Mouse (Mus musculus) myocyte (in vitro differentiated cells): ENCODE data around the gene Il10. TPM values are rescaled to one million over a fixed set of nuclear protein-coding genes. Genes with fewer than 3 reads are reported as not detected.

ENCODE experiments used
- H3K27me3 ChIP-seq: one replicate; pipeline ENCODE4 v1.6.1; 2011; ENCODE audit not compliant: control insufficient read depth, insufficient read depth, insufficient read length
- H3K36me3 ChIP-seq: one replicate; pipeline ENCODE4 v1.6.1; 2011; ENCODE audit not compliant: control insufficient read depth, insufficient read depth
- H3K4me2 ChIP-seq: one replicate; pipeline ENCODE4 v1.6.1; 2011; ENCODE audit warnings: low read depth, control low read depth
- H3K4me3 ChIP-seq: one replicate; pipeline ENCODE4 v1.5.1; 2011; ENCODE audit warnings: mild to moderate bottlenecking, control low read depth, moderate library complexity
- H3K79me2 ChIP-seq: one replicate; pipeline ENCODE4 v1.6.1; 2011; ENCODE audit not compliant: control insufficient read depth, insufficient read depth
- H3ac ChIP-seq: one replicate; pipeline ENCODE4 v1.6.1; 2011; ENCODE audit not compliant: control insufficient read depth, insufficient read length
- CEBPB ChIP-seq: IDR thresholded peaks from 2 replicates; pipeline ENCODE4 v1.6.1; 2011; ENCODE audit warnings: mild to moderate bottlenecking, moderate library complexity; ENCODE audit not compliant: poor library complexity, insufficient read depth, severe bottlenecking
- E2F4 ChIP-seq: IDR thresholded peaks from one replicate; pipeline ENCODE4 v1.6.1; 2011; ENCODE audit warnings: mild to moderate bottlenecking, control low read depth, moderate library complexity; ENCODE audit not compliant: insufficient read depth
- MAX ChIP-seq: IDR thresholded peaks from one replicate; pipeline ENCODE4 v1.6.1; 2011; ENCODE audit warnings: low read depth, mild to moderate bottlenecking, control low read depth
- MYOD1 ChIP-seq, 3 experiments: IDR thresholded peaks; one replicate each; pipeline ENCODE4 v1.6.1; 2011; ENCODE audit warnings: control low read depth in 2 of 3, low read depth in 2 of 3, mild to moderate bottlenecking in 2 of 3, moderate library complexity in 1 of 3; ENCODE audit not compliant: insufficient read length in 2 of 3, control insufficient read depth in 1 of 3
- MYOG ChIP-seq, 3 experiments: IDR thresholded peaks; one replicate each; pipeline ENCODE4 v1.6.1; 2011; ENCODE audit warnings: control low read depth in 2 of 3, low read depth in 2 of 3, mild to moderate bottlenecking in 2 of 3; ENCODE audit not compliant: insufficient read length in 2 of 3, control insufficient read depth in 1 of 3, insufficient read depth in 1 of 3
- POLR2A ChIP-seq: IDR thresholded peaks from one replicate; pipeline ENCODE4 v1.6.1; 2011; ENCODE audit warnings: low read depth, mild to moderate bottlenecking, control low read depth, moderate library complexity; ENCODE audit not compliant: insufficient read length
- POLR2AphosphoS2 ChIP-seq: IDR thresholded peaks from one replicate; pipeline ENCODE4 v1.6.1; 2011; ENCODE audit warnings: low read depth, control low read depth; ENCODE audit not compliant: insufficient read length
- REST ChIP-seq: IDR thresholded peaks from one replicate; pipeline ENCODE4 v1.6.1; 2011; ENCODE audit warnings: mild to moderate bottlenecking, control low read depth, moderate library complexity; ENCODE audit not compliant: insufficient read depth, insufficient read length
- SRF ChIP-seq: IDR thresholded peaks from one replicate; pipeline ENCODE4 v1.6.1; 2011; ENCODE audit warnings: low read depth; ENCODE audit not compliant: control insufficient read depth, insufficient read length
- TCF12 ChIP-seq: IDR thresholded peaks from one replicate; pipeline ENCODE4 v1.6.1; 2011; ENCODE audit warnings: mild to moderate bottlenecking, control low read depth; ENCODE audit not compliant: poor library complexity, insufficient read depth, severe bottlenecking
- TCF3 ChIP-seq: IDR thresholded peaks from one replicate; pipeline ENCODE4 v1.6.1; 2011; ENCODE audit warnings: low read depth, control low read depth; ENCODE audit not compliant: insufficient read length
- USF1 ChIP-seq: IDR thresholded peaks from one replicate; pipeline ENCODE4 v1.6.1; 2011; ENCODE audit warnings: low read depth, mild to moderate bottlenecking, control low read depth, moderate library complexity
- polyA plus RNA-seq: library from polyadenylated mRNA; unstranded; fragments of >200 nt; fragmentation: generic; extraction: Trizol; gene quantifications from one replicate; pipeline ENCODE4 v1.2.1, GENCODE M21; 2012; ENCODE audit warnings: missing spikeins

Il10 gene
- polyA plus RNA-seq, 1 experiment: not detected

DNA sequence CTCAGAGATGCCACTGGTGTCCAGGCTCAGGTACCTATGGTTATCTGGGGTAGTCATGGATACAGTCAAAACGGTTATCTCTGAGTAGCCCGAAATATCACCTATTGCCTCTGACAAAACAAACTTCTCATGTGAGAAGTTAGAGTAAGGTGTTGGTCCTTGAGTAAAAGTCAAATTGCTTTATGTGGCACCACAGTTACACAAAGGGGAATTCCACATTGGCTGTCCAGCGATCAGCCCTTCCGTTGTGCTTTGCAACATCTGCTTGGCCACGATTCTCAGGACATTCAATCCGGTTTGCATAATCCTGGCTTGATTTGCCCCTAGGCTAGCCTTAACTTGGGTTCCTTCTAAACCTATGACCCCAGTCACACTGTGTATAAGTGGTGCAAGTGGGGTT lies 4.4 kb upstream of the Il10 start:
- H3K36me3 ChIP-seq: no peaks in the 10 kb centered on the region
- H3K27me3 ChIP-seq: no peaks in the 10 kb centered on the region
- H3K4me3 ChIP-seq: no peak overlapping the region
- H3K79me2 ChIP-seq: no peaks in the 10 kb centered on the region
- H3K4me2 ChIP-seq: no peak overlapping the region
- TF ChIP-seq USF1 (no peak), MYOG (IDR thresholded peaks at IDR 0.05; ENCODE audit: control insufficient read depth in 1 of 3, insufficient read depth in 1 of 3, insufficient read length in 2 of 3, low read depth in 2 of 3) (no peak), SRF (no peak), REST (no peak), TCF3 (no peak), E2F4 (no peak)
- no peak overlapping the region for H3ac ChIP-seq

- Histone ChIP-seq H3K27me3 (no peaks in the 10 kb centered on the region), H3K36me3 (no peaks in the 10 kb centered on the region), H3K4me3 (no peak overlapping the region), H3K79me2 (no peaks in the 10 kb centered on the region), H3ac (no peak overlapping the region), H3K4me2 (no peak overlapping the region)
- no peak for TF ChIP-seq CEBPB
- no peak for TF ChIP-seq E2F4
- TF ChIP-seq MAX: no peak
- no peak for TF ChIP-seq POLR2AphosphoS2
- no peak for TF ChIP-seq POLR2A
- TF ChIP-seq TCF12: no peak
- no peak for TF ChIP-seq MYOG (IDR thresholded peaks at IDR 0.05; ENCODE audit: control insufficient read depth in 1 of 3, insufficient read depth in 1 of 3, insufficient read length in 2 of 3, low read depth in 2 of 3)
- no peak for TF ChIP-seq REST
- no peak for TF ChIP-seq USF1
- no peak for TF ChIP-seq TCF3
- TF ChIP-seq SRF: no peak
- TF ChIP-seq MYOD1 (IDR thresholded peaks at IDR 0.05; ENCODE audit: control insufficient read depth in 1 of 3, insufficient read length in 2 of 3, low read depth in 2 of 3): no peak
Observed at GRCm38 (mm10) chr1:131015879-131016278, 3.8 kb upstream of the Il10 start.

DNA sequence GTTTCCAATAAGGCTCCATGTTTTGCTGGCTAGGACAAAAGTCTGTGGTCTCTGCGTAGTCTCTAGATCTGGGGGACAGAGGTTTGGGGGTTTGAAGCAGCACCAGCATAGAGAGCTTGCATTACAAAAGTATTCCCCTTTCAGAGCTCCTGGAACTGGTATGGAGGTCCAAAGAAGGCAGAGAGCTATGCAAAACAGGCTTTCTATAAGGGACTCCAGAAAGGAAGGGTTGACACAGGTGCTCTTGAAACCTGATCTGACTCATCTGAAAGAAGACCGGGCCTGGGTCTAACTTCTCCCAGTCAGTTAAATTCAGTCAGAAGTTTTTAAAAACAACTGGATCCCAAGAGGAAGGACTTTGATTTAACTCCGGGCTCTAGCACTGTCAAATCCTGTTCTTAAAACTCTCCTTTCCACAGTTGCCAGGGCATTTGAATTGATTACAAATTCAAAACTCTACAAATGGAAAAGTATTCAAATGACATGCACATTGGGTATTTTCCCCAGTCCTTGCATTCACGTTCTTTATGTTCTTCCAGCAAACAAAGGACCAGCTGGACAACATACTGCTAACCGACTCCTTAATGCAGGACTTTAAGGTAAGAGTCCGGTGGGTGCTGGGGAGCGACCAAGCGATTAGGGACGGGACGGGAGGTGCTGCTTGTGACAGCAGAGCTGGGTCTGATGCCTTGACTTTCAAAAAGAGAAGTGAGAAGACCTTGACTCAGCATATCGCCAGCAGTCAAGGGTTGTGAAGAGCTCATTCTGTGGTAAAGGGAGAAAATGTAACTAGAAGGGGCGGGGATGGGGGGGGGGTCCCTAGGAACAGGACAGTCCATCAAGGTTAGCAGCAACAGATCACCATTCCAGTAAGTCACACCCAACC lies 1.0 kb downstream of the Il10 start:
- H3K36me3 ChIP-seq: no peaks in the 10 kb centered on the region
- TF ChIP-seq MYOD1 (IDR thresholded peaks at IDR 0.05; ENCODE audit: control insufficient read depth in 1 of 3, insufficient read length in 2 of 3, low read depth in 2 of 3) (no peak), TCF3 (no peak), TCF12 (no peak), USF1 (no peak), MYOG (IDR thresholded peaks at IDR 0.05; ENCODE audit: control insufficient read depth in 1 of 3, insufficient read depth in 1 of 3, insufficient read length in 2 of 3, low read depth in 2 of 3) (no peak), POLR2AphosphoS2 (no peak), E2F4 (no peak), CEBPB (no peak), MAX (no peak), REST (no peak), SRF (no peak), POLR2A (no peak)
- no peaks in the 10 kb centered on the region for H3K79me2 ChIP-seq
- no peak overlapping the region for H3ac ChIP-seq
- H3K27me3 ChIP-seq: no peaks in the 10 kb centered on the region
- H3K4me2 ChIP-seq: no peak overlapping the region
- H3K4me3 ChIP-seq: no peak overlapping the region

DNA sequence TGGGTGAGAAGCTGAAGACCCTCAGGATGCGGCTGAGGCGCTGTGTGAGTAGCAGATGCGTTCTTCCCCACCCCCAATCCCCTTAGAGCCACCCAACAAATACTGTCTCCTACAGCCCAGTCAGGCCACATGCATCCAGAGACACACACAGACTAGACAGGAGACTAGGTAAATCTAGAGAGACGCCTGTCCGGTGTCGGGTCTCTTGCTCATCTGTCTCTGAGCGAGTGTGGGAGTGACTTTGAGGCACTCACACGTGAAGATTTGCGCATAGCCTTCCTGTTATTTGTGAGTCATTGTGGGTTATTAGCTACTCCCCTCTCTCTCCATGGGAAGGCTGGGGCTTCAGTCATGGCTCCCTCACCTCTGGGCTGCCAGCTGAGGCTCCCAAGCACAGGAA lies 1.8 kb downstream of the Il10 start:
- no peak overlapping the region for H3K4me3 ChIP-seq
- no peak overlapping the region for H3ac ChIP-seq
- no peaks in the 10 kb centered on the region for H3K36me3 ChIP-seq
- TF ChIP-seq TCF3: no peak
- peak overlapping the region; percentile 6 for H3K4me2 ChIP-seq
- H3K79me2 ChIP-seq: no peaks in the 10 kb centered on the region
- no peaks in the 10 kb centered on the region for H3K27me3 ChIP-seq

DNA sequence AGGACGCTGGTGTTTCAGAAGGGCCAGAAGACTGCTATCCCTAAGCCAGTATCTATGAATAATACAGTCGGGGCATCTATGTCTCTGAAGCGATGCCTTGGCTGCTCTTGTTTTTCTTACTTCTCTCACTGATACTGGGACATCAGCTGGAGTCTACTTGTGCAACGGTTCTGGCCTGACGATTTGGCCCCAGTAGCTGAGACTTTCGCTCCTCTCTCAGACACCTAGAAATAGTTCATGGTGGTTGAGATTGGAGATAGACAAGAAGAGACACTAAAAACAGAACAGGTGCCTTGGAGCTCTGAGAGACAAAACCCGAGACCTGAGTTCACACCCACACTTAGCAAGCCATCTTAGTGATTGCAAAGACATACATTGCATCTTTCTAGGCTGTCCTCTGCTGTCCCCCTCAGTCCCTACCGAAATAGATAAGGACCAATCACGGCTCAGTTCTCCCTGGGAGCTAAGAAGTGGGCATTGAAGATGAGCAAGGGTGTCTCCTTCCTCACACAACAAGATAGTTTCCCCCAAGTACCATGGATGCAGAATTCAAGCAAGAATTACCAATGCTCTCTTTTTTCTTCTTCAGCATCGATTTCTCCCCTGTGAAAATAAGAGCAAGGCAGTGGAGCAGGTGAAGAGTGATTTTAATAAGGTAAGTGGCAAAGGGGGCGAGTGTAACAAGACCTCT lies 2.4 kb downstream of the Il10 start:
- Histone ChIP-seq H3K79me2 (no peaks in the 10 kb centered on the region), H3K4me3 (no peak overlapping the region), H3K27me3 (no peaks in the 10 kb centered on the region), H3K36me3 (no peaks in the 10 kb centered on the region), H3ac (no peak overlapping the region), H3K4me2 (no peak overlapping the region)
- no peak for TF ChIP-seq TCF3
- no peak for TF ChIP-seq POLR2AphosphoS2
- no peak for TF ChIP-seq SRF
- TF ChIP-seq MAX: no peak
- no peak for TF ChIP-seq POLR2A
- TF ChIP-seq MYOG (IDR thresholded peaks at IDR 0.05; ENCODE audit: control insufficient read depth in 1 of 3, insufficient read depth in 1 of 3, insufficient read length in 2 of 3, low read depth in 2 of 3): no peak
- no peak for TF ChIP-seq REST
- TF ChIP-seq E2F4: no peak
- TF ChIP-seq MYOD1 (IDR thresholded peaks at IDR 0.05; ENCODE audit: control insufficient read depth in 1 of 3, insufficient read length in 2 of 3, low read depth in 2 of 3): no peak
- TF ChIP-seq TCF12: no peak
- TF ChIP-seq USF1: no peak
- no peak for TF ChIP-seq CEBPB
